Mouse (Mus musculus) G1E (cell line): ENCODE results near the gene 4933405L10Rik. TPM values are rescaled to one million over a fixed set of nuclear protein-coding genes. Genes with fewer than 3 reads are reported as not detected.

Experiments used
- ATAC-seq: 2 replicates; pipeline ENCODE4 v1.8.0; 2016; ENCODE audit warnings: mild to moderate bottlenecking; ENCODE audit not compliant: insufficient number of reproducible peaks, poor library complexity, low FRiP score, severe bottlenecking; ENCODE audit errors: extremely low read depth
- DNase-seq: peaks from one replicate; pipeline ENCODE4 v3.0.0; 2012; ENCODE audit warnings: low spot score
- H3K27me3 ChIP-seq: 2 replicates; pipeline ENCODE4 v1.6.1; 2012; ENCODE audit warnings: mild to moderate bottlenecking, low read length, inconsistent platforms; ENCODE audit not compliant: insufficient read depth
- H3K36me3 ChIP-seq: replicated peaks from 2 replicates; pipeline ENCODE3; 2012; ENCODE audit warnings: mild to moderate bottlenecking, inconsistent platforms
- H3K4me1 ChIP-seq: 2 replicates; pipeline ENCODE4 v1.6.1; 2012; ENCODE audit warnings: low read depth, low read length, inconsistent platforms, mixed read lengths; ENCODE audit not compliant: insufficient read depth
- H3K4me3 ChIP-seq: 2 replicates; pipeline ENCODE4 v1.5.1; 2012; ENCODE audit warnings: low read depth, mild to moderate bottlenecking, inconsistent platforms, low read length, moderate library complexity, mixed read lengths
- H3K9me3 ChIP-seq: replicated peaks from 2 replicates; pipeline ENCODE4 v1.6.1; 2012; ENCODE audit warnings: inconsistent platforms
- CTCF ChIP-seq: IDR thresholded peaks from 2 replicates; pipeline ENCODE4 v1.5.1; 2012; ENCODE audit warnings: low read depth, low read length, inconsistent platforms, mixed read lengths
- GATA1 ChIP-seq: IDR thresholded peaks from 2 replicates; pipeline ENCODE4 v1.6.1; 2012; ENCODE audit warnings: borderline replicate concordance, low read length, inconsistent platforms, mixed read lengths
- GATA2 ChIP-seq: IDR thresholded peaks from 2 replicates; pipeline ENCODE4 v1.6.1; 2012; ENCODE audit warnings: low read depth, low read length, inconsistent platforms, borderline replicate concordance
- POLR2AphosphoS5 ChIP-seq: IDR thresholded peaks from 2 replicates; pipeline ENCODE4 v1.6.1; 2012; ENCODE audit warnings: low read depth, low read length, inconsistent platforms; ENCODE audit not compliant: insufficient replicate concordance
- TAL1 ChIP-seq: conservative IDR thresholded peaks from 2 replicates; pipeline ENCODE4 v1.6.1; 2012; ENCODE audit warnings: low read depth, low read length, inconsistent platforms, mixed read lengths
- polyA plus RNA-seq: library from polyadenylated mRNA; stranded (reverse); fragments of >175 nt; gene quantifications from 2 replicates; pipeline ENCODE4 v1.2.3, GENCODE M21; 2012
- total RNA-seq, 2 experiments: library from RNA; stranded (forward) in 1 of 2; stranded (reverse) in 1 of 2; fragments of 200-1000 nt in 1 of 2; fragments of >200 nt in 1 of 2; fragmentation: Nextera tagmentation in 1 of 2; gene quantifications; 2 replicates each; pipeline ENCODE4 v1.2.3; 2014 to 2017

4933405L10Rik gene
- total RNA-seq (2014; fragmentation: Nextera tagmentation) (not detected in 2 replicates), total RNA-seq (2017) (not detected in 2 replicates), polyA plus RNA-seq (0.05 and 0.13 TPM in 2 replicates)

DNA sequence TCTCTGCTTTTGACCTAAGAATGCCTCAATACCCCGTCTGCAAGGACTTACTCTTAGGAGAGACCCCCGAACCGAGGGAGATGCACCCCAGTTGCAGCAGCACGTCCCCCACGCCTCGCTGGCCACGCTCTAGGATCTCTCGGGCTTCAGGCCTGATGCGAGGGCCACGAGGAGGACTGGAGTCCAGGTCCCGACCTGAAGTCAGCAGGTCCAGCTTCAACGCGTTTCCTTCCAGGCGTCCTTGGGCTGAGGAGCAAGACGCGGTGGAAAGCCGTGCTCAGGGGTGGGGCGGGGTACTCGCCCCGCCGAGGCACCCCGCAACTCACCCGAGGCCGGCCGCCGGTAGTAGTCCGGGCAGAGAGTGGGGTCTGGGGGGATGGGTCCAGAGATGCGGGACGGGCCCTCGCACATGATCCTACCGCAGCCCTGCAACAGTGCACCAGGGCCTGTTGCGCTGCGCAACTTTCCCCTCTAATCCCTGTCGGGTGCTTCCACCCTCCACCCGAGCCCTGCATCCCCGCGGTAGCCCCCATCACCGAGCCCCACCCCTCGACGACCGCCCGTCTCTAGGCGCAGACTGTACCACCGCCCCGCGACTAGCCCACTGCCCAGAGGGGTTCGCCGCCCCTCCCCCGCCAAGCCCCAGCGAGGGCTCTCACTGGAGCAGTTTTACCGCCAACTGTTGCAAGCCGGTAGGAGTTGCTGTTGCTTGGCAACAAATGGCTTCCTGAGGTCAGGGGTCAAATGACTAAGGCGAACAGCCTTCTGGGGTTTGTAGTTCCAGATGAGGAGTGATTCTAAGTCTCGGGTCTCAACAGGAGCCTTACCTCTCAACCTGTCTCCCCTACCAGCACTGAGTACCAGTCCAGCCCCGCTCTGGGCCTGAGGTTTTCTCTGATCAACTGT lies at the start of gene 4933405L10Rik, which contains the start of gene Enkd1:
Gene 4933405L10Rik (plus strand): TSS at position 158 of the 906 bp plus-strand sequence.
Gene Enkd1 (minus strand): TSS at position 713 of the 906 bp plus-strand sequence.
- H3K9me3 ChIP-seq = no peaks in the 10 kb centered on the region
- ATAC-seq (peak; percentile 84), DNase-seq (peak; percentile 92)
- H3K4me3 ChIP-seq = peak within 1 kb of the TSS; percentile 85
- no peaks in the 10 kb centered on the region; the same call in 1 of the 2 replicates for H3K27me3 ChIP-seq
- no peak for TF ChIP-seq CTCF
- no peak for TF ChIP-seq POLR2AphosphoS5
- TF ChIP-seq GATA1 = no peak
- TF ChIP-seq GATA2 = no peak
- TF ChIP-seq TAL1 = no peak
- H3K4me1 ChIP-seq = peaks cover 48% of the 10 kb centered on the region
- H3K36me3 ChIP-seq = peaks cover 36% of the 10 kb centered on the region

GRCm38 (mm10) chr8:105661167-105661566 lies 46.3 kb upstream of the 4933405L10Rik start:
- ATAC-seq (no peak), DNase-seq (no peak)
- Histone ChIP-seq H3K27me3 (no peaks in the 10 kb centered on the region), H3K9me3 (no peaks in the 10 kb centered on the region), H3K4me1 (no peaks in the 10 kb centered on the region), H3K4me3 (no peak overlapping the region), H3K36me3 (peaks cover 66% of the 10 kb centered on the region)
- TF ChIP-seq TAL1 (no peak), CTCF (peak; percentile 12; the same call in 1 of the 2 replicates)

GRCm38 (mm10) chr8:105677891-105678290 lies 29.6 kb upstream of the 4933405L10Rik start:
- ATAC-seq = no peak
- no peak for DNase-seq
- no peak for TF ChIP-seq CTCF
- TF ChIP-seq TAL1 = no peak
- TF ChIP-seq POLR2AphosphoS5 = no peak
- no peak for TF ChIP-seq GATA1
- no peak for TF ChIP-seq GATA2
- Histone ChIP-seq H3K4me1 (no peaks in the 10 kb centered on the region), H3K27me3 (no peaks in the 10 kb centered on the region), H3K9me3 (no peaks in the 10 kb centered on the region), H3K4me3 (no peak overlapping the region), H3K36me3 (peaks cover 92% of the 10 kb centered on the region)

DNA sequence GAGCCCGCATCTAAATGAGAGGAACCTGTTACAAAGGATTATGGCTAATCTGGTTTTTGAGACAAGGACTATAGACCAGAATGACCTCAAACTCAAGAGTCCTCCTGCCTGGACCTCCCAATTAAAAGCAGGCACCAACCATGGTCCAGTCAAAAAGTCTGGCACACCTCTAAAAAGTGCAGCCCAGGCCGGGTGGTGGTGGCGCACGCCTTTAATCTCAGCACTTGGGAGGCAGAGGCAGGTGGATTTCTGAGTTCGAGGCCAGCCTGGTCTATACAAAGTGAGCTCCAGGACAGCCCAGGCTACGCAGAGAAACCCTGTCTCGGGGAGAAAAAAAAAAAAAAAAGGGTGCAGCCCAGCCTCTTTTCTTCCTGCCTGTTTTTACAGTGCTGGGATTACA lies 22.1 kb upstream of the 4933405L10Rik start:
- Histone ChIP-seq H3K27me3 (peaks cover 14% of the 10 kb centered on the region; the same call in 1 of the 2 replicates), H3K9me3 (no peaks in the 10 kb centered on the region), H3K4me3 (no peak overlapping the region), H3K4me1 (peaks cover 7% of the 10 kb centered on the region), H3K36me3 (peaks cover 59% of the 10 kb centered on the region)
- TF ChIP-seq TAL1 = no peak
- TF ChIP-seq CTCF = no peak
- no peak for TF ChIP-seq GATA2
- no peak for TF ChIP-seq POLR2AphosphoS5
- TF ChIP-seq GATA1 = no peak
- no peak for DNase-seq
- no peak for ATAC-seq

GRCm38 (mm10) chr8:105685796-105686308 lies 21.6 kb upstream of the 4933405L10Rik start, which contains the start of gene Carmil2:
Carmil2 (plus strand) TSS chr8:105686274.
- DNase-seq = peak; percentile 44
- no peak for TF ChIP-seq GATA1
- TF ChIP-seq TAL1 = no peak
- no peak for TF ChIP-seq POLR2AphosphoS5
- TF ChIP-seq CTCF = peak; percentile 75
- TF ChIP-seq GATA2 = no peak
- no peak within 1 kb of the TSS for H3K4me3 ChIP-seq
- peaks cover 54% of the 10 kb centered on the region for H3K36me3 ChIP-seq
- H3K27me3 ChIP-seq = peaks cover 19% of the 10 kb centered on the region; the same call in 1 of the 2 replicates
- H3K9me3 ChIP-seq = no peaks in the 10 kb centered on the region
- peaks cover 7% of the 10 kb centered on the region for H3K4me1 ChIP-seq
- ATAC-seq = no peak

DNA sequence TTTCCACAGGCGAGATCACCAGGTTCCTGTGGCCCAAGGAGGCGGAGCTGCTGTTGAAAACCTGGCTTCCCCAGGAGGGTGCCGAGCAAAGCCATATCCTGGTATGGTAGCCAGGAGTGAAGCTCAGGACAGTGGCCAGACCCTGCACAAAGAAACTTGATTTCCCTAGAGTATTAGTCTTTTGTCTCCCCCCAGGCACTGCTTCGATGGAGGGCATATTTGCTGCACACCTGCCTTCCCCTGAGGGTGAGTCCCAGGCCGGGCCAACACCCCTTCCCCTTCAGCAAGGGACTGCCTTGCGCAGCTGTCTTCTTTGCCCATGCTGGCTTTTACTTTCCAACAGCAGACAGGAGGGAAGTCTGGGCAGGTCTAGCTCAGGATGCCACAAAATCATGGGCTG lies 20.9 kb upstream of the 4933405L10Rik start:
- TF ChIP-seq GATA1 (no peak), CTCF (no peak), POLR2AphosphoS5 (no peak), TAL1 (no peak), GATA2 (no peak)
- peaks cover 7% of the 10 kb centered on the region for H3K4me1 ChIP-seq
- DNase-seq = no peak
- H3K36me3 ChIP-seq = peaks cover 47% of the 10 kb centered on the region
- no peak for ATAC-seq
- no peaks in the 10 kb centered on the region for H3K9me3 ChIP-seq
- peaks cover 21% of the 10 kb centered on the region; the same call in 1 of the 2 replicates for H3K27me3 ChIP-seq
- no peak overlapping the region for H3K4me3 ChIP-seq
